Mouse (Mus musculus) kidney, adult 9 months (tissue): ENCODE measurements around the gene Limd2.
"Not testable (repeated sequence)": the region's sequence is repeated elsewhere in the genome, so short reads cannot be mapped to it uniquely, and the experiment has no call there.

Experiments
- DNase-seq: peaks from one replicate; pipeline ENCODE4 v3.0.0; 2022

Gene Limd2

GRCm38 (mm10) chr11:106160841-106161721, at the start of gene Limd2, which contains the start of gene Gm10840:
Limd2 (minus strand) TSS chr11:106160860.
Gm10840 (plus strand) TSS chr11:106160850.
- peak; percentile 41 for DNase-seq

DNA sequence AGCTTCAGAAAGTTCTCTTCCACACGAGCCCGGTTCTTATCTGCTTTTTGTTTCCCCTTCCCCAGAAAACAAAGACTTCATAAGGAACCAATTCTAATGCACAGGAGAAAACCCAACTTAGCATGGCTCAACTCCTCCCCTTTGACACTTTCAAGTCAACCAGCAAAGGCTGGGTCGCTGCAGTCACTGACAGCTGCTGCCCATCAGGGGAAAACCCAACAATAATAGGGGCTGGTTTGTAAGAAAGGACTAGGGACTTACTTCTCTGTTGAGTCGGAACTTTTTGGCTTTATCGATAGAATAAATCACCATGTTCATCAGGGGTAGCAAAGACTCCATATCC, 41.4 kb upstream of the Limd2 start, which contains the start of gene Strada:
Gene Strada, minus strand, starts transcription at position 46 of the 343 bp plus-strand sequence.
- DNase-seq = no peak

DNA sequence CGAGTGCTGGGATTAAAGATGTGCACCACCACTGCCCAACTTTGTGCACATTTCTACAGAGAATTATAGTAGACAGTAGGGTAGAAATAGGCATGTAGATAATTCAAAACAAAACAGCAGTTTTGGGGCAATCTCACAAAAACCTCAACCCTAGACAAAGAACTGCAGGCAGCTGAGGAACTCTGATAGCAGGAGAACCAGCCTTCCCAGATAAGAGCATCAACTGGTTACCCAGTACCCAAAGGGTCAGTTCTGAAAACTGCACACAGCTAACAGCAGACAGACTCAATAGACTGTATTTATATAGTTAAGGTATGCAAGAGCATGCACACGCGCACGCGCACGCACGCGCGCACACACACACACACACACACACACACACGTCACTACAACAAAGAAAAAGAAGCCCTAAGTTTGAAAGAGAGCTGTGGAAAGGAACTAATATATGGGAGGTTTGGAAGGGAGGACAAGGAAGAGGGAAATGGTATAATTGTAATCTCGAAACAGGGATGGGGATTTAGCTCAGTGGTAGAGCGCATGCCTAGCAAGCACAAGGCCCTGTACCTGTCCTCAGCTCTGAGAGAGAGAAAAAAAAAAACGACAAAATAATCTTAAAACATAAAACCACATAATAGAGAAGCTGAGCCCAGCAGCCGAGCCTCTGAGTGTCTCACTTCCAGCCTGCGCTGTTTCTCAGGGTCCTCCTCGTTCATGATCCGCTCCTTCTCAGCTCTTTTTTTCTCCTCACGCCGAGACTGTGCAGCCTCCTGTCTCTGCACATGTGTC, 40.9 kb upstream of the Limd2 start:
- no peak for DNase-seq

DNA sequence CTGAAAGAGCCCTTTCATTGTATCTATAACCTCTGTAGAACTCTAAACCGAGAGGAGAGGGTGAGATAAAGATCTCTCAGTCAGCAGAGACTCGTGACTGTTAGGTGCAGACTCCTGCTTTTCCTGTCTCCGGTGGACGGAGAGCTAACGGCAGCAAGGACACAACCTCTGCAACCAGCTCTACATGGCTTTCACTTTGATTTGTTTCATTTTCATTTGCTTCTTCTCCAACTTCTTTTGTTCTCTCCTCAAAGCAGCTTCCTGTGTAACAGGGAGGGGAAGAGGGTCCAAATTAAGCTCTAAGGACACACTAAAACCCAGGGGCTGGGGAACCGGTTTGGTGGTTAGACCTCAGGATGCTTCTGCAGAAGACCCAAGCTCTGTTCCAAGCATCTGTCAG, 40.1 kb upstream of the Limd2 start:
- no peak for DNase-seq

DNA sequence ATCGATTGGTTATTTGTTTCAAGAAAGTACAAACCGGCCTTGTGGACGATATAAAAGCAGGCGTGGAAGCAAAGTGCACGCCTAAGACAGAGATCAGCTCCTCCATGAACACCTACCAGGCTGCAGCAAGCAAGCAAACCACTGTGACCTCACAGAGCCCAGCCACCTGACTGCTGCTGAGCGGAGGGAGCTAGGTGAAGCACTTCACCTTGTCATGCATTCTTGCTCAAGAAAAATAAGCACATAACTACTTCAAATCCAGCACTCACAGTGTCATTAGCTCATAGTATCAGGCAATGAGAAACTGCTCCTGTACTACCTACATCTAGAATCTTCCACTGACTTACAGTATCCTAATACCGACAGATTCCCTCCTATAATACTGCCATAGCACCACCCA, 39.3 kb upstream of the Limd2 start:
- DNase-seq = not testable (repeated sequence)

GRCm38 (mm10) chr11:106198277-106198676, 37.6 kb upstream of the Limd2 start:
- no peak for DNase-seq

GRCm38 (mm10) chr11:106195341-106195740, 34.7 kb upstream of the Limd2 start:
- no peak for DNase-seq

GRCm38 (mm10) chr11:106194891-106195290, 34.2 kb upstream of the Limd2 start:
- DNase-seq = no peak

DNA sequence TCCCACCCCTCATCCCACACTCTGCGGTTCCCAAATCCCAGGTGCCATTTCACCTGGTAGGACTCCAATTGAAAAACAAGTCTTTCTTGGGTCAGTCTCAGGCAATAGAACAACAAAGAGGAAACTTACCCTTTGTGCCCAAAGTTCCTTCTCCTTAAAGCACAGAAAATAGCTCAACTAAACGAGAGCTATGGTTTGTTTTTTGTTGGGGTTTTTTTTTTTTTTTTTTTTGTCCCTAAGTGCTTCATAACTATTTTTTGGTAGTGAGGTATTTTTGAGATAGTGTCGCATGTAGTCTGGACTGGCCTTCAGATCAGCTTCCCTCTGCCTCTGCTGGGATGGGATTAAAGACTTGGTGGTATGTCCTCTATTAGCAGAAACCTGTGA, 33.5 kb upstream of the Limd2 start:
- DNase-seq = no peak

DNA sequence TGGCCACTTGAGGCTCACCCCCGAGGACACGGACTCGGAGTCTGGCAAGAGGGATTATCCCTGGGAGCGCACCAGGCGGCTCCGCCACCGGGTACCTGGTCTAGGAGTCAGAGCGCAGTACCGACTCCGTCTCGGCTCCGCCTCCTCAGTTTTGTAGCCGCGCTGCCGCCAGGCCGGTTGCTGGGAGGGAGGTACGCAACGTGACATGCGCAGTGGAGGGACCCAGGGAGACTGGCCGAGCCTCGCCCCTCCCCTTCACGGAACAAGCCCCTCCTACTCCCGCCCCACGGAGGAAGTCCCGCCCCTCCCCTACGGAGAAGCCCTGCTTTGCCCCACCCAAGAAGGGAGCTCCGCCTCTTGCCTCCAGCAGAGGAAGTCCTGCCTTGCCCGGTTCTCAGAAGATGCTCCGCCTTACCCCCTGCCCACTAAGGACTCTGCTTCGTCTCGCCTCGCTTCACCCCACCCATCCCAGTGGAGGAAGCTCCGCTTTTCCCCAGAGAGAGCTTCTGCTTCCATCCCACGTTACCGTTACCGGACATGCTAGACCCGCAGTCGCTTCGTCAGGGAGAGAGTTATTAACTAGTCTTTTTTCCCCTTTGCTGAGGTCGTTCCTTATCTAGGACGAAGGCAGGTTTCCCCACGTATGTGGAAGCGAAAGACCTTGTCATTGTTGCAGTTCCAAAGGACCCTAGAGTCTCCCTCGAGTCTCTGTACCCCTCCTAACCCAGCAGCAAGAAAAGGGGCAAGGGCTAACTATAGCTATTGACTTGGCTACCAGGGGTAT, 32.9 kb upstream of the Limd2 start:
- DNase-seq = peak; percentile 97

GRCm38 (mm10) chr11:106192657-106193370, 32.2 kb upstream of the Limd2 start:
- peak; percentile 72 for DNase-seq

GRCm38 (mm10) chr11:106192241-106192640, 31.6 kb upstream of the Limd2 start:
- DNase-seq = no peak

- DNase-seq = no peak
Measured at GRCm38 (mm10) chr11:106191716-106192115, 31.1 kb upstream of the Limd2 start.

DNA sequence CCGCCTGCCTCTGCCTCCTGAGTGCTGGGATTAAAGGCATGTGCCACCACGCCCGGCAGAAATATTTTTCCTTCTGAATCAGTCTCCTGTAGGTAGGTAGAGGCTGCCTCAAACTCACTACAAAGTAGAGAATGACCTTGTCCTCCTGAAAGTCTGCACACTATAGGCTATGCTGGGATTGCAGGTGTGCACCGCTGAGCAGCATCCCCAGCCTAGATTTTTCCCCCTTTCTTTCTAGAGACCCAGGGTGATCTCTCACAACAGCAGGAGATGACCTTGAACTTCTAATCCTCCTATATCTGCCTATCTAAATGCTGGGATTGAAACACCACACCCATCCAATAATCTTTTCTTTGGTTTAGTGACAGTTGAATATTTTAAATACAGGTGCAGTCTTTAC, 26.7 kb upstream of the Limd2 start:
- DNase-seq = no peak

GRCm38 (mm10) chr11:106180449-106180801, 19.8 kb upstream of the Limd2 start:
- DNase-seq = no peak

DNA sequence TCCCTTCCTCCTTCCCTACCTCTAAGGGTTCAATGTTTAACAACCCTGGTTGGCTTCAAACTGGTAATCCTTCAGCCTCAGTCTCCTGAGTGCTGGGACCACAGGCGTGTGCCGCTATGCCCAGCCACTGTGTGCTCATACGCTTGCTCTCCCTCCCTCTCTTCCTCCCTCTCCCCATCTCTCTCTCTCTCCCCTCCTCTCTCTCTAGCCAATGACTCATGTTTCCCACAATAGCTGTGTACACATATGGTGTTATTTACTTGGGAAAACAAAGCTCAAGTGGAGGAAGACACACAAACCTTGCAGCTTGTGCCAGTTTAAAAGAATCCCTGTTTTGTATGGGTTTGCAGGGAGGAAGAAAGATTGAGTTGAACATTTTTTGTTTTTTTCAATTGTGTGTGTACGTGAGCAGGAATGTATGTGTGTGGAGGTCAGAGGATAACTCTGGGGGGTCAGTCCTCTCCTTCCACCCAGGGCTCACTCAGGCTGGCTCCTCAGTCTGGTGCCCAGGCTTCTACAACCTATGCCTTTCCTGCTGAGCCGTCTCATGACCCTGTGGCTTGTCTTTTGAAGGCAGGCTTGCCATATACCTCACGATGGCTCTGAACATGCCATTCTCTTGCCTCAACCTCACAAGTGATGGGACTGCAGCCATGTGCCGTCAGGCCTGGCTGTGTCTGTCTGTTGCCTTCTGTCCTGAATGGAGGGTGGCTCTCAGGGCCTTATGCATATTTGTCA, 19.2 kb upstream of the Limd2 start:
- DNase-seq = no peak

DNA sequence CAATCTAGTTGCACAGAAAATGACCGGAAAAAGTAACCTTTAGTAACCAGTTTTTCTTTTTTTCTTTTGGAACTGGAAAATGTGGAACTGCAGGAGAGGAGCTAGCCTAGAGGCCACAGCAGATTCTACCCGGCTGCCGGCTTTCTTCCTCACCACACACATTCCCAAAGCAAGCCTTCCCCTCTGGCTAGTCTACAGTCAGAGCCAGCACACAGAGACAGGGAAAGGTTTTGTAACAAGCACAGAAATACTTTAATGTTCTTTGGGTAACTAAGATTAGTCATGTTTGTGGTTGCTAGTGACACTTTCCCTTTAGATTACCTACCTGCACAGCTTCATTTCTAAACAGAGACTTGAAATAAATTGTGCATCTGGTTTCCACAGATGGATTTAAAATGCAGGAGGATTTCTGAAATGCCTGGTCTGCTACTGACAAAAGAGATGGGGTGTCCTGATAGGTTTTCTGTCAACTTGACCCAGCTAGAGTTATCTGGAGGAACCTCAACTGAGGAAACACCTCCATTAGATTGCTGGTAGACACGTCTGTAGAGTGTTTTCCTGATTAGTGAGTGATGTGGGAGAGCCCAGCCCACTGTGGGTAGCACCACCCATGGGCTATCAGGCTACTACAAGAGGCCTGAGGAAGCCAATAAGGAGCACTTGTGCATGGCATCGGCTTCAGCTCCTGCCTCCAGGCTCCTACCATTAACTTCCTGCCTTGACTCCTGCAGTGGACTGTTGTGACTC, 17.5 kb upstream of the Limd2 start:
- DNase-seq = no peak

DNA sequence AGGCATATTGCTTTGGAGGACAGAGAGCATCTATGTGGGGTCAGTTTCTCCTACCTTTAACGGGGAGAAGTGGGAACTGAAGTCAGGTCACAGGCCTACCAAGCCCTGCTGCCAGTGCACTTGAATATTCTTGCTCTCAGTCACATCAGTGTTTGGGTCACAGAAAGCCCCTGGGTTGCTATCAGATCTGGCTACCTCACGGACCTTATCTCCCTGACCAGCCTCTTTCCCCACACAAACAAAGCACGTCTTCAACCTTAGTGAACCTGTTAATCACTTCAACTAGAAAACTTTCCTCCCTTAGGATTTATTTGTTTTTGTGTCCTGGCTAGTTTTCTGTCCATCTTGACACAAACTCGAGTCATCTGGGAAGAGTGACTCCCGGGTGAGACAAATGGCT, 15.7 kb upstream of the Limd2 start:
- no peak for DNase-seq

DNA sequence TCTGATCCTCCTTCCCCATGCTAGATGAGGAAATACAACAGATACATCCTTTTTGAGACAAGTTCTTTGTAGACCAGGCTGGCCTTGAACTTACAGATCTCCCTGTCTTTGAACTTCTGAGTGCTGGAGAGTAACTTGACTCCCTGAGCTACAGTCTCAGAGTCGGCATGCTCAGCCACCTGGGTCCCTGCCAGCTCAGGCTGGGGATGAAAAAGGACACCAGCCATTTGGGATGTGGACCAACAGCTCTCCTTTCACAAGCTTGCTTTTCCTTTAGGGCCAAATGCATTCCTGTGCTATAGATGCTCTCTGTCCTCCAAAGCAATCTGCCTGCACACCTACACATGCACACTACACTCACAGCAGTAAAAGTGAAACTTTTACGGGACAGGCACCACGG, 14.4 kb upstream of the Limd2 start:
- no peak for DNase-seq

- peak; percentile 77 for DNase-seq
Measured at GRCm38 (mm10) chr11:106174372-106174771, 13.7 kb upstream of the Limd2 start.

DNA sequence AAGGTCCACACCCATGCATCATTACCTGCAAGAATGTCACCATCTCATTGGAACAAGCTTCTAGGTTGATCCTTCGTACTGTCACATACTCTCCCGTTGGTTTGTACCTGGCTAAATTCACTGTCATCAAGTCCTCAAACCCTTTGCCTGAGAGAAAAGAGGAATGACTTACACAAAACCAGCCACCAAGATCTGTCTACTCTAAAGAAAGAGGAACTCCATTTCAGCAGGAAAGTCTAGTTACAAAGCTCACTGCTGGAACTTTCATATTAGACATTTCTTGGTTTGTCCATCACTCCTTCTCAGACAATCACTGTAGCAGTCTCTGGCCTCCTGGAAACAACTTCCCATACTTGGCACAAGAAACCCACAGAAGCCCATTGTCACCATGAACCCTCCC, 12.6 kb upstream of the Limd2 start:
- DNase-seq = no peak
